Mouse (Mus musculus): Measurements from ENCODE around the gene Six3.

DNA sequence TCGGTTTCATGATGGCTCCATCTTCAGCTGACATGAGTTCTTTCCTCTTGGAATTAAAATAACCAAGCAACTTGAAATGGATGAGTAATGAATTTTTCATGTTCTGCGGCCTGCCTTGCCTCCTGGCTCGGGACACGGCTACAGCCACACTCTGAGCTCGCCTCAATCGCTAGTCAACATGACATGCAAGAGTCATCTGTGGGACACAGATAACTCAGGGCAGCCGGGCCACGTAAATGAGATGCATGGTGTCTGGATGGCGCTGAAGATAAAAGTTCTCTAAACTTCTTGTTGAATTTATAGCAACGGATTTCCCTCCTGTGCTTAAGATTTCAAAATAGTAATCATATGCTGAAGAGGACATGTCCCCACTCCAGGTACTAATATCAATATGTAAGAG lies 34.1 kb upstream of the Six3 start:
- TF ChIP-seq CTCF (conservative IDR thresholded peaks at IDR 0.05; ENCODE audit: low read length) = no peak
- TF ChIP-seq NANOG (IDR thresholded peaks at IDR 0.05; ENCODE audit: borderline replicate concordance, low read length) = no peak

Measured in E14TG2a.4 (cell line).